Mouse (Mus musculus): ENCODE measurements around the gene Olfr1238.

The Olfr1238 gene

GRCm38 (mm10) chr2:89409576-89409975 lies at the start of gene Olfr1238:
Olfr1238 (minus strand) TSS chr2:89409676.
- no peak for DNase-seq

DNA sequence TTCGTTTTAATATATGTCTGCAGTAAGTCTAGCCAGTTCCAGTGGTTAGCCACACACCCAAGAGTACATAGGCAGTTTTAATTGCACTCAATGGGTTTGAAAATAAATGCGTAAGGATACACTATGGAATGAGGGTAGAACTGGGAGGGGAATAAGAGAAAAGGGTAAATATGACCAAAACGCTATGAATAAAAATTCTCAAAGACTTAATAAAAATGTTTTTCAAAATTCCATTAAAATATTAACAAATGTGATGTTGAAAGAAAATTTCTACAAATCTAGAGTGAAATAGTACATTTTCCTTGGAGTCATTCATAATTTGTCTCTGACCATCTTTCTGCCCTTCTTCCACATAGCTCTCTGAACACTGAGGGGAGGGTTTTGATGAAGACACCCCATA lies 33.4 kb upstream of the Olfr1238 start, which contains the start of gene Olfr1240:
Olfr1240 (minus strand) TSS at position 101 of the 400 bp plus-strand sequence.
- DNase-seq = no peak

DNA sequence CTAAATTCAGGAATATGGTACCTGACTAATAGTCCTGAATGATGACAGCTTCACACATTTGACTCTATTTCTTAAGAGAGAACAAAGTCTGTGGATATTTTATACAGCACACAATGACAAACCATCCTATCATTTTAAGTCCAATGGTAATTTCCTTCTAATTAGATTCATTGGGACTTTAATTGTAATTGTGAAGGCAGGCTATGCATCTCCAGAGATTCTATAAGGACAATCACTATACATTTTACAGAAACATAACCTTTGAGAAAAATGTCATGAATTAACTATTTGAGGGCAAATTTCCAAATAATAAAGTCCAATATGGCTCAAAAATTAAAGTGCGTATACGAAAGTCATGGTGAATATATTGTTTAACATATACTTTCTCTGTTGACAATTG lies 10.8 kb upstream of the Olfr1238 start, which contains the start of gene Olfr1239:
Olfr1239 (minus strand) TSS at position 101 of the 400 bp plus-strand sequence.
- DNase-seq = no peak

GRCm38 (mm10) chr2:89414557-89414956 lies 5.1 kb upstream of the Olfr1238 start:
- no peak for DNase-seq

DNA sequence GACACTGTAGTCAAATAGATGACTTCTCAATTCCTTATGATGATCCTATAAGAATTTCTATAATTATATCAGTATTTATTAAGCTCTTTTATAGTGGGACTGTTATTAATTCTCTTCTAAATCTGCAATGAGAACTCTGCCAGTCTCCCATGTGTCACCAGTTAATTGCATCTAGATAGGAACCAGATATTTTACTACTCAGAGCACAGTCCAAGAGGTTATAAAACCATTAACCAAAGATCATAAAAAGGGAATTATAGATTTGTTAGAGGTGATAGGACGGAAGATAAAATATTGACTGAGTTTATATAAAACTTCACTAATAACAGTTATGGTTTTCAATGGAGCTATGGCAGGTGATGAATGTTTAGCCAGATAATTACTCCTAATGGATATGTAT lies 8.6 kb downstream of the Olfr1238 start:
- no peak for DNase-seq

DNA sequence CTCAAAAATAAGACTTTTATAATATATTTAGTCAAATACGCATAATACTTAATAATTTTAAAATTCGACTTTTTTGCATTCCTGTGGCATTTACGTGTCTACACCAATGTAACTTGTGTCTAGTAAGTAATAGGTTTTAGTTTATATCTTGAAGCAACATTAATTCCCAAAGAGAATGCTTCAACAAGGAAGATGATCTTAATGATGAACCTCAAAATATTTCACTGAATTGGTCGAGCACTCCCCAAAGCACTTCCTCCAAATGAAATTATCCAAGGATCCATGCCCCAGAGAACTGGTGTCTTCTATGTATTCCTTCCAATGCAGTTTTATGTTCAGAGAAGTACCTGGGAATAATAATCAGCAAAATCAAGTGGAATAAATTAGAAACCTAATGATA lies 44.7 kb downstream of the Olfr1238 start, which contains the start of gene Olfr1234:
Olfr1234 (minus strand) TSS at position 101 of the 400 bp plus-strand sequence.
- no peak for DNase-seq
